Mouse (Mus musculus) hindbrain, embryonic 11.5 days (tissue): ENCODE results near the gene Rbm4b. TPM values are rescaled to one million over a fixed set of nuclear protein-coding genes. Genes with fewer than 3 reads are reported as not detected.

Experiments
- ATAC-seq: fragments of 200-750 bp; cut with Nextera tagmentation; 2 replicates; pipeline ENCODE4 v1.8.0; 2017; ENCODE audit warnings: mild to moderate bottlenecking, moderate TSS enrichment, moderate library complexity; ENCODE audit not compliant: low FRiP score
- DNase-seq: peaks from one replicate; pipeline ENCODE4 v3.0.0-alpha.2; 2015; ENCODE audit warnings: low spot score
- H3K27ac ChIP-seq: fragments of 300-500 bp; sonication (generic); 2 replicates; pipeline ENCODE4 v1.5.1; 2014; ENCODE audit warnings: mild to moderate bottlenecking, low read depth, low read length
- H3K27me3 ChIP-seq: fragments of 300-500 bp; sonication (generic); 2 replicates; pipeline ENCODE4 v1.6.1; 2014; ENCODE audit warnings: mild to moderate bottlenecking, low read length, moderate library complexity, mixed read lengths; ENCODE audit not compliant: control insufficient read depth, insufficient read depth
- H3K36me3 ChIP-seq: fragments of 300-500 bp; sonication (generic); 2 replicates; pipeline ENCODE4 v1.6.1; 2014; ENCODE audit warnings: mild to moderate bottlenecking, low read length, moderate library complexity, mixed read lengths; ENCODE audit not compliant: control insufficient read depth, insufficient read depth
- H3K4me1 ChIP-seq: fragments of 300-500 bp; sonication (generic); replicated peaks from 2 replicates; pipeline ENCODE4 v1.6.1; 2014; ENCODE audit warnings: low read length, mixed read lengths; ENCODE audit not compliant: control insufficient read depth, insufficient read depth
- H3K4me2 ChIP-seq: fragments of 300-500 bp; sonication (generic); replicated peaks from 2 replicates; pipeline ENCODE4 v1.6.1; 2014; ENCODE audit warnings: mild to moderate bottlenecking, low read depth, low read length
- H3K4me3 ChIP-seq: fragments of 300-500 bp; sonication (generic); 2 replicates; pipeline ENCODE4 v1.5.1; 2014; ENCODE audit warnings: low read depth, low read length
- H3K9ac ChIP-seq: fragments of 300-500 bp; sonication (generic); 2 replicates; pipeline ENCODE4 v1.6.1; 2014; ENCODE audit warnings: low read depth, low read length
- H3K9me3 ChIP-seq: fragments of 300-500 bp; sonication (generic); 2 replicates; pipeline ENCODE4 v1.6.1; 2016; ENCODE audit warnings: low read length; ENCODE audit not compliant: control insufficient read depth
- WGBS: fragments of 180-500 bp; shearing (Covaris S2); extraction: QIAGEN DNeasy Blood & Tissue Kit; methylation state at CpG from one replicate; pipeline ENCODE4 v1.1.7; 2014; 5-methylcytosine and 5-hydroxymethylcytosine counted together
- polyA plus RNA-seq: library from polyadenylated mRNA; unstranded; fragments of >200 nt; fragmentation: Nextera tagmentation; extraction: Ambion mirVana; gene quantifications from 2 replicates; pipeline ENCODE4 v1.2.1, GENCODE M21; 2014

The Rbm4b gene
- polyA plus RNA-seq, 1 experiment from 2014 or later = 154 TPM

DNA sequence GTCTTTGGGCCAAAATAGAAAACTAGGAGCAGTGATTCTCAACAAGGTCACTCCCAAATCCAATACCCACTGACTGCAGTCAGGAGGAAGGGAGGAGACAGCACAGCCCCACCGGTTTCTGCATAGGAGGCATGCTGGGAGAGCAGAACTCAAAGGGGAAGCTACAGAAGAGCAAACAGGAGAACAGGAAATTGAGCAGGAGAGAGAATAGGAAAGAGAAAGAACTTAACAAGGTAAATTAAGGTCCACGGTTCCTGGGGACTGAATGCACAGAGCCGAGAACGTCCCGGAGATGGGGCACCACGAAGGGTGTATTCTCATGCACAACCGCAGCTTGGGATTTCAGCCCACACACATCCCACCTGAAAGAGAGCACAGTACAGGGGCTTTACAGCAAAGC, 28.9 kb downstream of the Rbm4b start:
- DNase-seq (no peak), ATAC-seq (no peak)
- Histone ChIP-seq H3K9ac (no peak overlapping the region), H3K27me3 (no peaks in the 10 kb centered on the region), H3K4me1 (no peaks in the 10 kb centered on the region), H3K36me3 (peaks cover 10% of the 10 kb centered on the region), H3K9me3 (no peaks in the 10 kb centered on the region), H3K27ac (no peak overlapping the region), H3K4me3 (no peak overlapping the region), H3K4me2 (no peak overlapping the region)
- 93% methylated on average over 7 of the region's 7 CpGs for WGBS

DNA sequence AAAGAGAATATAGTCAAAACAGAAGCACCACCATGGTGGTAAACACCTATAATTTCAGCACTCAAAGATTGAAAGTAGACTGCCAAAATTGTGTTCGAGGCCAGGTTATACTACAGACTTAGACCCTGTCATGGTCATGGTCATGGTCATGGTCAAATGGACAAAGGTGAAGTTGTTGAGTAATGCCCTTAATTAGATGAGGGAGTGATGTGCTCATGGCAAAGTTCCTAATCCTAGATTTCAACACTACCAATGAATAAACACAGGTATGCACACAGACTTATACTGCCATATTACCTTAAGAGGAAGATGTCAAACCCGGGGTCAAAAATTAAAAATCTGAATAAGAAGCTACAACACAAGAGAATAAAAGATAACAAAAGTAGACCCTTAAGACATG, 30.0 kb downstream of the Rbm4b start:
- 93% methylated on average over 2 of the region's 2 CpGs for WGBS
- Histone ChIP-seq H3K27me3 (no peaks in the 10 kb centered on the region), H3K9me3 (no peaks in the 10 kb centered on the region), H3K4me1 (peaks cover 4% of the 10 kb centered on the region), H3K27ac (no peak overlapping the region), H3K9ac (no peak overlapping the region), H3K36me3 (peaks cover 10% of the 10 kb centered on the region), H3K4me2 (no peak overlapping the region), H3K4me3 (no peak overlapping the region)
- ATAC-seq (no peak), DNase-seq (no peak)

DNA sequence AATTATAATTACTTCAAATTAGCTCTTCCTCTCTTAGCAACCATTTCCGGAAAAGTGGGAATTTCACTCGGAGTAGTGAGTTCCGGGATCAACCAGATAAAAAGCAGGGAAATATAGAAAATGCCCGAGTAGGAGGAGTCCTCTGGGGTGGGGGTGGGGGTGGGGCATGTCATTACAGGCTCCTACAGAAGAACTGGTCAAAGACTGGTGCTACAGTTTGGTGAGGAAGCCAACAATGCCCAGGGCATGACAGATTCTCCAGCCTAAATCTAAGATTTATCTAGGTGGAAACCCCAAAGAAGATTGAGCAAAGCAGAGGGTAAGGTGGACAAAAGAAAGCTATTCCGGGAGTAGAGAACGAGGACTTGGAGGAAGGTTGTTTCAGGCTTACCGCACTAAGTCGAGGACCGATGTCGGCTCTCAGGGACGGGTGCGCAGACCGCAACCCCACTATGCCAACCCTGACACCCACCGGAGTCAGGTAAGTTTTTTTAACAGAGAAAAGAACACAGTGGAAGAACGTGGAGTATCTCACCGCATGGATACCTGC, 37.1 kb downstream of the Rbm4b start:
- H3K4me2 ChIP-seq = peak overlapping the region; percentile 68
- H3K36me3 ChIP-seq = no peaks in the 10 kb centered on the region
- DNase-seq (no peak), ATAC-seq (peak; percentile 55)
- H3K9ac ChIP-seq = peak overlapping the region; percentile 71
- WGBS = 2% methylated on average over 16 of the region's 16 CpGs
- H3K9me3 ChIP-seq = no peaks in the 10 kb centered on the region
- H3K4me1 ChIP-seq = peaks cover 8% of the 10 kb centered on the region
- H3K27ac ChIP-seq = peak overlapping the region; percentile 54
- H3K4me3 ChIP-seq = peak overlapping the region; percentile 82
- H3K27me3 ChIP-seq = no peaks in the 10 kb centered on the region

DNA sequence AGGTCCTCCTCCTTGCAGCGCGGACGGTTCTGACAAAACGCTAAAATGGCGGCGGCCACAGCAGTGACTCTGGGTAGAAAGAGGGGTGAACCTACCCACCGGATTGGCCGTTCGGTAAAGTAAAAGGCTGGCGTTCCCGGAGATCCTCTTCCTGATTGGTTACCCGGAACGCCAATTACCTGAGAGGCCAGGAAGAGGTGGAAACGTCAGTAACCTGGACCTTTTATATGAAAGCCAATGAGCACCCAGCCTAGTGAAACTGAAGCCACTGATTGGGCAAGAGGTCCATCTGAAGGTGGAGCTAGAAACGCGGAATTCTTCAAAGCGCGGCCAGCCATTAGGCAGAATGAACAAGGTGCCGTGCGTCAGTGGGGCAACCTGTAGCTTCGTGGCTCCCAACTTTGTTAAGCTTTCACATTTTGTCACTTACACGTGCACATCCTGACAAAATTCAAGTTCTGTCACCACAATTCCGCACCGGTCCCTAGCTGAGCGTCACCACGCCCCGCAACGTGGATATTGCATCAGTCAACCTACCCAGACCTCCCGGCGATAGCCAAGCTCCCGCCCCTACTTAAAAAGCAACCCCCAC, 37.6 kb downstream of the Rbm4b start, which contains the start of gene Rbm4:
Rbm4 (minus strand) TSS at position 71 of the 592 bp plus-strand sequence.
- H3K4me2 ChIP-seq = peak within 1 kb of the TSS; percentile 68
- peak within 1 kb of the TSS; percentile 71 for H3K9ac ChIP-seq
- ATAC-seq (peak; percentile 99), DNase-seq (peak; percentile 96)
- no peaks in the 10 kb centered on the region for H3K36me3 ChIP-seq
- no peaks in the 10 kb centered on the region for H3K9me3 ChIP-seq
- under 1% methylated on average over 31 of the region's 31 CpGs for WGBS
- peak within 1 kb of the TSS; percentile 54 for H3K27ac ChIP-seq
- H3K27me3 ChIP-seq = no peaks in the 10 kb centered on the region
- H3K4me3 ChIP-seq = peak within 1 kb of the TSS; percentile 82
- peaks cover 8% of the 10 kb centered on the region for H3K4me1 ChIP-seq

DNA sequence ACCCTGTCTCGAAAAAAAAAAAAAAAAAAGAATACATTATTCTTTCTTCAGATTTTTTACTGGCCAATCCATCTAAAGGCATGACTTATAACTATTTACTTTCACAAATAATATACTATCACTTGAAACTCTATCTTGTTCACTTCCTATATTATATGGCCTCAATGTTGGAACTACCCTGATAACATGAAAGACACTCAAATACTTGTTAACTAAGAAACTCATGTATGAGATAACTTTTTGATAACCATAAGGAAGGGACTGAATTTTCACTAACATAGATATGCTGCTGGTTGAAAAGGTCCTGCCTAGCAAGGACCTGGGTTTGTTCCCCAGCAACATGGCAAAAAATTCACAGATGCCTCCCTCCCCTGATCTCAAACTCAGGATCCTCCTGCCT, 39.6 kb downstream of the Rbm4b start:
- H3K4me2 ChIP-seq = no peak overlapping the region
- H3K9me3 ChIP-seq = no peaks in the 10 kb centered on the region
- peaks cover 6% of the 10 kb centered on the region for H3K4me1 ChIP-seq
- H3K9ac ChIP-seq = no peak overlapping the region
- H3K27me3 ChIP-seq = no peaks in the 10 kb centered on the region
- WGBS = 71% methylated on average over 1 of the region's 1 CpGs
- ATAC-seq = no peak
- H3K36me3 ChIP-seq = peaks cover under 1% of the 10 kb centered on the region
- no peak overlapping the region for H3K4me3 ChIP-seq
- DNase-seq = no peak
- H3K27ac ChIP-seq = no peak overlapping the region

DNA sequence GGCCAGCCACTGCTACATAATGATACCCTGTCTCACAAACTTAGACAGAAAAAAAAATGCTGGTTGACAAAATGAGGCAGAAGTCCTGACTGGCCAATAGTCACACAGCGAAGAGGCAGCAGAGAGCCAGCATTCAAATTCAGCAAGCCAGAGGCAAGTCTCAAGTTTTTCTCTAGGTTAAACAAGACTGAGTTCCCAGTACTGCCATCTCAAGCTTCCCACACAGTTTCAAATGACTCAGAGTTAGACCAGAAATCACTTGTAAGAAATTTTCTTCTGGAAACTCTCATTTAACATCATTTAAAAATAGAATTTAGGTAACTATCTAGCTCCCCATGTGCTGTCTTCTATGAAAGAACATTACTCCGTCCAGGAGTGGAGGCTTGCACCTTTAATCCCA, 41.5 kb downstream of the Rbm4b start:
- DNase-seq (no peak), ATAC-seq (no peak)
- no peak overlapping the region for H3K4me3 ChIP-seq
- H3K36me3 ChIP-seq = peaks cover 12% of the 10 kb centered on the region
- H3K9ac ChIP-seq = no peak overlapping the region
- H3K27me3 ChIP-seq = no peaks in the 10 kb centered on the region
- H3K27ac ChIP-seq = no peak overlapping the region
- no peaks in the 10 kb centered on the region for H3K4me1 ChIP-seq
- H3K9me3 ChIP-seq = no peaks in the 10 kb centered on the region
- WGBS = 98% methylated on average over 2 of the region's 2 CpGs
- H3K4me2 ChIP-seq = no peak overlapping the region

DNA sequence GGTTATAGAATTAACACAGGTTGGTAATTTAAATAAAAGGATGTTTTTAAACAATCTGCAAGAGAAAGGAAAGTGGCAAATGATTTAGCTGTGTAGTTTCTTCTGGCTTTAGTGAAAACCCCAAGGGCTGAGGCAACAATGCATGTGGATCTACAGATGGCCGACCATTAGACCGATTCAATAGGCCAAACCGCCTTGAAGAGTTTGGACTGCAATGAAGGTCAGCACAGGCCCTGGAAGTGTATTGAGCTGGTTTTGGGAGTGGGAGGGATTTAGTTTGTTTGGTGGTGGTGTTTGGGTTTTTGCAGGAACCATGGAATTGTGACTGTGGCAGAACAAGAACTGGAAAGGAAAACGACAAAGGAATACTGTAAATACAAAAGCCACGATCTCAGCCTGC, 42.8 kb downstream of the Rbm4b start:
- Histone ChIP-seq H3K4me1 (no peaks in the 10 kb centered on the region), H3K9me3 (no peaks in the 10 kb centered on the region), H3K27ac (no peak overlapping the region), H3K36me3 (peaks cover 12% of the 10 kb centered on the region), H3K4me3 (no peak overlapping the region), H3K4me2 (no peak overlapping the region), H3K27me3 (no peaks in the 10 kb centered on the region), H3K9ac (no peak overlapping the region)
- ATAC-seq (no peak), DNase-seq (no peak)
- WGBS = 91% methylated on average over 5 of the region's 5 CpGs

DNA sequence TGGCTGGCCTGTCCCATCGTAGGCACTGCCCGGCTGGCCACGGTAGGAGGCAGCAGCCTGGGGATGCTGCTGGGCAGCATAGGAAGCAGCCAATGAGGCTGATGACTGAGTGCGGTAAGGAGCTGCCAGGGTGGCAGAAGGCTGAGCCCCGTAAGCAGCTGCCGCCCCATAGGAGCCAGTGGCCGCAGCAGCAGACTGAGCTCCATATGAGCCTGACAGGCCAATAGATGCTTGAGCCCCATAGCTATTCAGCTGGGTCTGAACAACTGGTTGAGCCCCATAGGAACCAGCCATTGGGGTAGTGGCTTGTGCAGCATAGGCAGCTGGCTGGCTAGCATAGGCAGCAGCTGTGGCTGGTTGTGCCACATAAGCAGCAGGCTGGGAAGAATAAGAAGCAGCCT, 46.4 kb downstream of the Rbm4b start:
- H3K27ac ChIP-seq = no peak overlapping the region
- no peak overlapping the region for H3K9ac ChIP-seq
- ATAC-seq = no peak
- H3K36me3 ChIP-seq = peaks cover 12% of the 10 kb centered on the region
- H3K4me2 ChIP-seq = no peak overlapping the region
- H3K4me3 ChIP-seq = no peak overlapping the region
- 92% methylated on average over 7 of the region's 7 CpGs for WGBS
- no peaks in the 10 kb centered on the region for H3K9me3 ChIP-seq
- H3K4me1 ChIP-seq = no peaks in the 10 kb centered on the region
- no peak for DNase-seq
- no peaks in the 10 kb centered on the region for H3K27me3 ChIP-seq

DNA sequence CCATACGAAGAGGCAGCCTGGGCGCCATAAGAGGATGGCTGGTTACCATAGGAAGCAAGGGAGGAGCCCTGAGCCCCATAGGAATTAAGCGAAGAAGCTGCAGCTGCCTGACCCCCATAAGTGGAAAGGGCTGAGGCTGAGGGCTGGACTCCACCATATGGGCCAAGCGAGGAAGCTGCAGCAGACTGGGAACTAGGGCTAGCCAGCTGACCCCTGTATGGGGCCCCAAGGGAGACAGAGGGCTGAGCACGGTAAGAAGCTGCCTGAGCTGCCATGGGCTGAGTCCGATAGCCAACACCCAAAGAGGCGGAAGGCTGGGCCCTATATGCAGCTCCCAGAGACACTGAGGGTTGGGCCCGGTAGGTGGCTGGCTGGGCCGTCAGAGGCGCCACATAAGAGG, 47.0 kb downstream of the Rbm4b start:
- 78% methylated on average over 10 of the region's 10 CpGs for WGBS
- H3K36me3 ChIP-seq = peaks cover 12% of the 10 kb centered on the region
- no peak for DNase-seq
- no peaks in the 10 kb centered on the region for H3K27me3 ChIP-seq
- H3K4me2 ChIP-seq = no peak overlapping the region
- H3K9me3 ChIP-seq = no peaks in the 10 kb centered on the region
- H3K27ac ChIP-seq = no peak overlapping the region
- no peak for ATAC-seq
- H3K9ac ChIP-seq = no peak overlapping the region
- no peak overlapping the region for H3K4me3 ChIP-seq
- H3K4me1 ChIP-seq = no peaks in the 10 kb centered on the region
